9 mouse cellular contexts compared by ENCODE assay signal in the genomic region with DNA sequence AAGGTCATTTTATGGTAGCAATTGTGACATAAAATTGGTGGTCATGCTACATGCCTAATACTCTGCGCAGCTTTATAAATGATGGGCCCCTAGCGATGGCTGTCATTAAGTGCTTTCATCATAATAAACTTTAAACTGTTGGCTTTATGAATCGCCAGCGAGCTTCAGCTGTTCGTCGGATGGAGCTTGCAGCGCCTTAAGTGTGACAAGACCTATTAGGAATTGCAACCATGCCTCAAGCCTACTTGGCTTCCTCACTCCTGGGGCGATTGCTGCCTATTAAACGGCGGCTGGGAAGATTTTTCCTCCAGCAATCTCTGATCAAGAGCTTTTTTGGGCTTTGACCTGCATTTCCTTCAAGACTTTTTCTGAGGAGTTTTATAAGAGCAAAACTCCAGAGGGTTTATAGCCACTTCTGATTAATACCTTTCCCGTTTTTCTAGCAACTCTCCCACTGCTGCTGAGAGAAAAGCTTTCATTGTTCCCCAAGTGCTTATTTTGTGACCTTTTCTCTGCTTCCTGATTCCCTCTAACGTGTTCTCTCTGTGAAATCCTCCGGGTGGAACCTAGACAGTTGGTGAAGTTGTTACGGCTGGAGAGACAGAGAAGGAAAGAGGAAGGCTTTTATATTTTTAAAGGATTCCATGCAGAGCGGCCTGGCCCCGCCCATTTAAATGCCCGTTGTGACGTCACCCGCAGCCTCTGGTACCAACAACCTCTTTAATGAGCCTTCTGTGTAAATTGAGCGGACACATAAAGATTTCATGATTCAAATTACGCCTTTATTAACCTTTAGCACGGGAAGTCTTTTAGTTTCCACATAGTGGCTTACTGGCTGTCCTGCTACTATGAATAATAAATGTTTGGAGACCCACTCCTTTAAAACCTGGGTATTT.
DNase-seq lines count a peak whose midpoint lies in the region; ATAC-seq and TF ChIP-seq lines count a peak whose summit lies in the region.
"Had no signal": no experiment of that assay in that cellular context is flagged by ENCODE, and none has a peak within 500 bp of the region (broad histone marks: within the 10 kb centered on the region; RNA-seq: fewer than 3 reads in every experiment).

No protein-coding gene starts in this region.

- H3K9ac ChIP-seq in stomach, embryonic 16.5 days (ENCODE audit: low read length): no peak overlapping the region
- H3K9ac ChIP-seq in stomach, postnatal 0 days (ENCODE audit: low read length): no peak overlapping the region

- no peak for ATAC-seq in stomach, embryonic 16.5 days (ENCODE audit: insufficient read depth, low FRiP score)
- ATAC-seq in stomach, postnatal 0 days (ENCODE audit: low FRiP score, low TSS enrichment): no peak

- H3K9me3 ChIP-seq in stomach, embryonic 16.5 days (replicated peaks; ENCODE audit: control insufficient read depth, low read length): no peaks in the 10 kb centered on the region
- H3K9me3 ChIP-seq in stomach, postnatal 0 days (ENCODE audit: control insufficient read depth, low read length): no peaks in the 10 kb centered on the region
- no peaks in the 10 kb centered on the region for H3K9me3 ChIP-seq in forebrain, embryonic 10.5 days
- H3K9me3 ChIP-seq: megakaryocyte, embryonic 14.5 days had no signal

- H3K4me2 ChIP-seq in stomach, embryonic 16.5 days (ENCODE audit: low read depth, low read length): peak overlapping the region; percentile 34; the same call in 1 of the 2 replicates
- no peak overlapping the region for H3K4me2 ChIP-seq in stomach, postnatal 0 days (replicated peaks; ENCODE audit: low read depth)

- H3K4me3 ChIP-seq in stomach, embryonic 16.5 days (replicated peaks; ENCODE audit: low read length): no peak overlapping the region
- no peak overlapping the region for H3K4me3 ChIP-seq in stomach, postnatal 0 days (ENCODE audit: low read depth, low read length)
- H3K4me3 ChIP-seq in forebrain, embryonic 10.5 days: peak overlapping the region; percentile 50
- H3K4me3 ChIP-seq: megakaryocyte, embryonic 14.5 days had no signal

- H3K4me1 ChIP-seq in stomach, embryonic 16.5 days (ENCODE audit: control insufficient read depth, insufficient read depth, low read length): peaks cover 6% of the 10 kb centered on the region; the same call in 1 of the 2 replicates
- no peaks in the 10 kb centered on the region for H3K4me1 ChIP-seq in stomach, postnatal 0 days (replicated peaks; ENCODE audit: control insufficient read depth, insufficient read depth)
- peaks cover 66% of the 10 kb centered on the region for H3K4me1 ChIP-seq in forebrain, embryonic 10.5 days
- H3K4me1 ChIP-seq: megakaryocyte, embryonic 14.5 days had no signal

- WGBS in stomach, embryonic 16.5 days: 15% methylated on average over 22 of the region's 22 CpGs
- 13% methylated on average over 22 of the region's 22 CpGs for WGBS in stomach, postnatal 0 days
- WGBS in forebrain, embryonic 10.5 days: 10% methylated on average over 22 of the region's 22 CpGs

- H3K36me3 ChIP-seq in stomach, embryonic 16.5 days (ENCODE audit: control insufficient read depth, insufficient read depth, low read length): no peaks in the 10 kb centered on the region
- no peaks in the 10 kb centered on the region for H3K36me3 ChIP-seq in stomach, postnatal 0 days (ENCODE audit: control insufficient read depth, insufficient read depth, low read length)
- no peaks in the 10 kb centered on the region for H3K36me3 ChIP-seq in forebrain, embryonic 10.5 days (replicated peaks)

- no peak overlapping the region for H3K27ac ChIP-seq in stomach, embryonic 16.5 days (ENCODE audit: low read length)
- no peak overlapping the region for H3K27ac ChIP-seq in stomach, postnatal 0 days (replicated peaks)
- peak overlapping the region; percentile 86 for H3K27ac ChIP-seq in forebrain, embryonic 10.5 days

- no peak for TF ChIP-seq EP300 in stomach, postnatal 0 days (optimal IDR thresholded peaks at IDR 0.05)

- no peak for TF ChIP-seq CTCF in stomach, postnatal 0 days (IDR thresholded peaks at IDR 0.05; ENCODE audit: low read depth)

- no peak for DNase-seq in stomach, postnatal 0 days (ENCODE audit: low spot score)
- peak; percentile 60 for DNase-seq in forebrain, embryonic 10.5 days (ENCODE audit: extremely low spot score, low spot score)
- peak; percentile 42 for DNase-seq in kidney, postnatal 10 days
- no peak for DNase-seq in frontal cortex, postnatal 14 days (ENCODE audit: low spot score in 2 of 2)
- DNase-seq in T-cell, adult 2 months (ENCODE audit: low spot score): no peak
- DNase-seq in spleen, postnatal 14 days (ENCODE audit: low spot score in 2 of 2): no peak
- DNase-seq: right cerebral cortex, postnatal 4 days had no signal

- H3K27me3 ChIP-seq in stomach, embryonic 16.5 days (ENCODE audit: control insufficient read depth, insufficient read depth, low read length): peaks cover 92% of the 10 kb centered on the region
- peaks cover 14% of the 10 kb centered on the region; the same call in 1 of the 2 replicates for H3K27me3 ChIP-seq in stomach, postnatal 0 days (ENCODE audit: control insufficient read depth, insufficient read depth, low read length)
- peaks cover 100% of the 10 kb centered on the region for H3K27me3 ChIP-seq in forebrain, embryonic 10.5 days (ENCODE audit: poor library complexity, severe bottlenecking)

Comparison
In these comparisons a context has a peak if more than half of its experiments do, and no peak if none do; other contexts are left out.
1. DNase-seq: peak in forebrain, embryonic 10.5 days (single experiment) and kidney, postnatal 10 days (single experiment); none in stomach, postnatal 0 days (single experiment), frontal cortex, postnatal 14 days (0 of 2), T-cell, adult 2 months (single experiment) and spleen, postnatal 14 days (0 of 2).